Mouse (Mus musculus) cortical plate, adult 2 months (tissue): ENCODE data around the gene Col23a1. TPM values are rescaled to one million over a fixed set of nuclear protein-coding genes. Genes with fewer than 3 reads are reported as not detected.

Experiments used
- H3K27ac ChIP-seq: fragments of 200-500 bp; 2 replicates; pipeline ENCODE4 v1.5.1; 2012; ENCODE audit warnings: low read length, control low read depth, inconsistent platforms; ENCODE audit not compliant: insufficient read depth
- H3K4me1 ChIP-seq: fragments of 200-500 bp; 2 replicates; pipeline ENCODE4 v1.6.1; 2011; ENCODE audit warnings: low read length; ENCODE audit not compliant: control insufficient read depth, insufficient read depth
- H3K4me3 ChIP-seq: fragments of 200-500 bp; 2 replicates; pipeline ENCODE4 v1.5.1; 2011; ENCODE audit warnings: mild to moderate bottlenecking, low read length, control low read depth; ENCODE audit not compliant: insufficient read depth
- CTCF ChIP-seq: fragments of 200-500 bp; IDR thresholded peaks from 2 replicates; pipeline ENCODE4 v1.5.1; 2011; ENCODE audit warnings: mild to moderate bottlenecking, control low read depth, low read length; ENCODE audit not compliant: insufficient read depth; ENCODE audit errors: extremely low read depth
- POLR2A ChIP-seq: fragments of 200-500 bp; IDR thresholded peaks from 2 replicates; pipeline ENCODE4 v1.6.1; 2011; ENCODE audit warnings: mild to moderate bottlenecking, low read length, control low read depth; ENCODE audit not compliant: insufficient read depth; ENCODE audit errors: extremely low read depth
- polyA plus RNA-seq: library from polyadenylated mRNA; depleted of rRNA; stranded (reverse); fragments of >200 nt; gene quantifications from 2 replicates; pipeline ENCODE4 v1.2.3, GENCODE M21; 2012

The Col23a1 gene
- polyA plus RNA-seq, 1 experiment: 7.3 TPM

DNA sequence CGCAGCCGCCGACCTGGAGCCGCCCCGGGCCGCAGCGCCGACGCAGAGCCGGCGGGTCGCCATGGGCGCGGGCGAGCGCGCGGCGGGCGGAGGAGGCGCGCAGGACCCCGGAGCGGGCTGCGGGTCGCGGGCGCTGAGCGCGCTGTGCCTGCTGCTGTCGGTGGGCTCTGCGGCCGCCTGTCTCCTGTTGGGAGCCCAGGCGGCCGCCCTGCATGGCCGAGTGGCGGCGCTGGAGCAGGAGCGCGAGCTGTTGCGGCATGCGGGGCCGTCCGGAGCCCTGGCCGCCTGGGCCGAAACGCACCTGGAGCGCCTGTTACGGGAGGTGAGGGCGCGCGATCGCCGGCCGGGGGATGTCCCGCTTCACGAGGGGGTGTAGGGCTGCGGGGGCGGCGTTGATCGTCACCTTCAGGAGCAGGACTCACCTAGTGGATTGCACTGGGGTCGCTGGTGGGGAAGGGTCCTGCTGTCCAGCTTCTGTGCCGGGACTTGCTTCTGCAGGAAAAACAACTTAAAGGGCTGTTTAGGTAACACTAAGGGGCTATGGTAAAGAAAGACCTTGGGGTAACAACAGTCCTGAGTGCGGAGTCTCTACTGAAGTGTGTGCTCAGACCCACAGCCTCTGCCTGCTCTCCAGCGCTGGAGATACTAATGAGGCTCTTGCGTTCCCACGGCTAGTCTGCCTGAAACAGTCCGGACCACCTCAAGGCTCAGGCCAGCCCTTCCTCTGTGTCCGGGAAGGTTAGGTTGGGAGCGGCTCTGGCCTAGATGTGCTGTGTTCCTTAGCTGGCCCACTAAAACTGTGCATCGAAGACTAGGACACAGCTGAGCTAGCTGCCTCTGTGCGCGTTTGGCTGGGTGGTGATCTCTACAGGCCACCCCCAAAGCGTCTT is 591 bp downstream of the Col23a1 start:
- no peak overlapping the region for H3K27ac ChIP-seq
- H3K4me1 ChIP-seq: peaks cover 2% of the 10 kb centered on the region; the same call in 1 of the 2 replicates
- H3K4me3 ChIP-seq: peak overlapping the region; percentile 3; the same call in 1 of the 2 replicates
- no peak for TF ChIP-seq CTCF
- TF ChIP-seq POLR2A: no peak

DNA sequence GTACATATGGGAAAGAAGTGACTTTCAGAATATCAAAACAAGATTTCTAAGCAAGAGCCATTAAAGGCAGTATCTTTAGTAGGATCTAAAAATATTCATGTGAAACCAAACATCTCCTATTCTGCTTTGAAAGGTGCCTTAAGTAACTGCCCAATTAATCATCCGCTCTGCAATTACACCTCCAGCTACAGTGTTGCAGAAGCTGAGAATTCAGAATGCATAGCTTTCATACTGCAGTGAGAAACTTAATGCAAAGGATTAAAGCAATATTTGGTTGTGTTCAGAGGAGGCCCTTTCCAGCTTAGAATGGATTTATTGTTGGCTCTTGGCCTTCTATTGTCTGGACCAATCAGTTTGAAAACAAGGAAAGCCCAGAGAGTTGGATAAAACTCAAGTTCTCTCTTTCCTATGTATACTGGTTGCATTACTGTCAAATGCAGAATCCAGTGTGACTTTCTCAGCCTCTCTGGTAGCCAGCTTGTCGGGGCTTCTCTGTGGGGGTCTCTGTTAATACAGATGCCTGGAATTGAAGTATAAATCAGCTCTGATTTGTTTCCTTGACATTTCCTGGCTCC is 4.3 kb downstream of the Col23a1 start:
- H3K4me3 ChIP-seq: no peak overlapping the region
- peaks cover 2% of the 10 kb centered on the region; the same call in 1 of the 2 replicates for H3K4me1 ChIP-seq
- TF ChIP-seq POLR2A (no peak), CTCF (no peak)

DNA sequence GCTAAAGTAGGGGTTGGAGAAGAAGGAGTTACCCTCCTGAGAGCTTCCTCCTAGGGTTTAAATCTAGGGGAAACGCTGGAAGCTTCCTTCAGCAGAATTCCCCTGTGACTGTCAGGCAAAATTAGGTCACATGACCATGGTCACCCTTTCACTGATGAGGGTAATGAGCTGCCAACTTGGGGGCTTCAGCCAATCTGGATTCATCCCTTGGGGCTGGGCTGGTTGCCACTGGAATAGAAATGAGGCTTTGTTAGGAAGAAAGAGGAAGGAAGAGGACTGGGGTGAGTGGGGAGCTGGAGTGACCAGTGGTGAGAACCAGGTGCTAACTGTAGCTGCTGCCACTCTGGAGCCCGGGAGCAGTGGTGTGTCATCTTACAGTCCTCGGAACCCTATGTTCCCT is 6.0 kb downstream of the Col23a1 start:
- no peak for TF ChIP-seq POLR2A
- no peak for TF ChIP-seq CTCF
- Histone ChIP-seq H3K4me3 (no peak overlapping the region), H3K4me1 (peaks cover 2% of the 10 kb centered on the region; the same call in 1 of the 2 replicates), H3K27ac (no peak overlapping the region)

More for the DNA sequence above, 4.3 kb downstream of the Col23a1 start:
- no peak overlapping the region for H3K27ac ChIP-seq

DNA sequence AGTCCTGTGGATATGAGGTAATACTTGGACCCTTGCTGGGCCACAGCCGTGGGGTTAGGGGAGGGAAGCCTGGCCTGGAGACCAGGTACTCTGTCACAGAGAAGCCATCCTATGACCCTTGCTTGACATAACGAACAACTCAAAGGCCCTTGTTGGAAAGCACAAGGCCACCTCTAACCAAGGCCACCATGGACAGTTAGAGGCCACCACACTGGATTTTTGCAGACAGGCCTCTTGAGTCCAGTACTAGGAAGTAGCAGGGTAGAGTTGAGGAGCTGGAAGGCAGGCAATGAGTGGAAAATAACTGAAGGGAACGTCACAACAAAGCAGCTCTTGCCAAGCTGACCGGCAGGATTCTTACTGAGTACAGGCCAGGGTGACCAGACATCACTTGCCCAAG is 9.0 kb downstream of the Col23a1 start:
- TF ChIP-seq CTCF (no peak), POLR2A (no peak)
- Histone ChIP-seq H3K4me1 (peaks cover 2% of the 10 kb centered on the region; the same call in 1 of the 2 replicates), H3K4me3 (no peak overlapping the region), H3K27ac (no peak overlapping the region)

DNA sequence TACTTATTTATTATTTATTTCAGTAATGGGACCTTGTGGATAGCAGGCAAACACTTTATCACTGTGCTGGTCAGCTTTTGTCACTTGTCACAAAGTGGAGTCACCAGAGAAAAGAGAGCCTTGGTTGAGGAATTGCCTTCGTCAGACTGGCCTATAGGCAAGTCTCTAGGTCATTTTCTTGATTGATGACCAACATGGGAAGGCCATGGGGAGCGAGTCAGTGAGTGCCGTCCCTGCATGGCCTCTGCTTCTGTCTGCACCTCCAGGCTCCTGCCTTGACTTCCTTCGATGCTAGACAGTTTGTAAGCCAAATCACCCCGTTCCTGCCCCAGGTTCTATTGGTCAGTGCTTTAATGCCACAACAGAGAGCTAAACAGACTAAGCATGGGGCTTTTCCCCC is 12.7 kb downstream of the Col23a1 start:
- TF ChIP-seq POLR2A (no peak), CTCF (no peak)
- H3K4me1 ChIP-seq: peaks cover 2% of the 10 kb centered on the region; the same call in 1 of the 2 replicates
- H3K4me3 ChIP-seq: no peak overlapping the region
- H3K27ac ChIP-seq: no peak overlapping the region

DNA sequence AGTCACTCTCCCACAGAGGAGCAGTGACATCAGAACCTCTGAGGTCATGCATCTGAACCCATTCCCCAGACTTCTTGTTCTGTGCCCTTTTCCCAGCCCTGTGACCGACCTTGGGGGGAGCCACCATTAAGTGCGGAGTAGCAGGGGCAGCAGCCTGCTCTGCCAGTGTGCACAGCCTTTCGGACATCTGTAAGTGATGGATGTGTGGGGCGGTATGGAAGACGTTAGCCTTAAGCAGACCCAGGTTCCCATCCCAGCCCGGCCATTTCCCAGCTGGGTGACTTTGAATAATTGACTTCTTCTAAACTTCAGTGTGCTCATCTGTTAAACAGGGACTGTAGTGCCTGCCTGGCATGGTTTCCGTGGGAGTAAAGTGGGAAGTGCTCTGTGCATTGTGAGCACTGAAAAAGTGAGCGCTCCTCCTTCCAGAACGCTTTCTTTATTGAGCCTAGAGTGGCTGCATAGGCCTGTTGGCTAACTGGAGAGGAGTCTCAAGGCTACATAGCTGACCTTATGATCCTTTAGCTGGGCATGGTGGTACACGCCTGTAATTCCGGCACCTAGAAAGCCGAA is 14.3 kb downstream of the Col23a1 start:
- Histone ChIP-seq H3K4me3 (no peak overlapping the region), H3K27ac (no peak overlapping the region), H3K4me1 (peaks cover 2% of the 10 kb centered on the region; the same call in 1 of the 2 replicates)
- TF ChIP-seq POLR2A: no peak
- no peak for TF ChIP-seq CTCF

DNA sequence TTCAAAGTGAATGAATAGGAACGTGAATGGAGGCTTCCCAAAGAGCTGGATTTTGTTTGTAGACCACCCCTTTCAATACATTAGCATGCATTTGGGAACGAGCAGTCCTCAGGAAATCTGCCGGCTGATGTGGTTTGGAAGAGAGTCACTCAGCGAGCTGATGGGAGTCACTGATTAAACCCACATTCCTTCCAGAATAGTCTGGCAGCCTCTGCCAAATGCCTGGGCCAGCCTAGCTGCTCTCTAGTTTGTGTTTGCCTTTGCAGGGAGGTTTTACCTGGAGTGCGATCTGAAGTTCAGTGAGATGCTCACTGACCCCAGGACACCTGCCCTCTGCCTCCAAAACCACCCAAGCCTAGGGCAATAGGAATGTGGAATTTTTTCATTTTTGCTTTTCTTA is 18.6 kb downstream of the Col23a1 start:
- no peak for TF ChIP-seq POLR2A
- TF ChIP-seq CTCF: no peak
- H3K27ac ChIP-seq: no peak overlapping the region
- H3K4me1 ChIP-seq: peaks cover 2% of the 10 kb centered on the region; the same call in 1 of the 2 replicates
- no peak overlapping the region for H3K4me3 ChIP-seq

DNA sequence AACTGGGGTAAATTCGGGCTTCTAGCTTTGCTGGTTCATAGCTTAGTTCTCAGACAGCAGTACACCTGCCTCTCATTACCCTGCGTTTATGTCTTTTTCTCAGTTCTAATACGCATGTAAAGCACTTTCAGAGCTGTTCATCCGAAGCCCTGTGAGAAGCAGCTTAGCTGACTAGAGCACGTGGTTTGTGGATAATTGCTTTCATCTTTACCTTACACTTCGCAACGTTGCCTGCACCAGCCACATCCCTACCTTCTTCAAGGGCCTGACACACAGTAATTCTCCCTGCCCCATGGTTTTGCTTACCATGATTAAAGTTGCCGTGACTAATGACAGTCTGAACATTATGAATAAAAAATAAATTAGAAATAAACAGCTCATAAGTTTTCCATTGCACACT is 22.1 kb downstream of the Col23a1 start:
- TF ChIP-seq CTCF: no peak
- TF ChIP-seq POLR2A: no peak
- no peak overlapping the region for H3K27ac ChIP-seq
- no peaks in the 10 kb centered on the region for H3K4me1 ChIP-seq
- H3K4me3 ChIP-seq: no peak overlapping the region

DNA sequence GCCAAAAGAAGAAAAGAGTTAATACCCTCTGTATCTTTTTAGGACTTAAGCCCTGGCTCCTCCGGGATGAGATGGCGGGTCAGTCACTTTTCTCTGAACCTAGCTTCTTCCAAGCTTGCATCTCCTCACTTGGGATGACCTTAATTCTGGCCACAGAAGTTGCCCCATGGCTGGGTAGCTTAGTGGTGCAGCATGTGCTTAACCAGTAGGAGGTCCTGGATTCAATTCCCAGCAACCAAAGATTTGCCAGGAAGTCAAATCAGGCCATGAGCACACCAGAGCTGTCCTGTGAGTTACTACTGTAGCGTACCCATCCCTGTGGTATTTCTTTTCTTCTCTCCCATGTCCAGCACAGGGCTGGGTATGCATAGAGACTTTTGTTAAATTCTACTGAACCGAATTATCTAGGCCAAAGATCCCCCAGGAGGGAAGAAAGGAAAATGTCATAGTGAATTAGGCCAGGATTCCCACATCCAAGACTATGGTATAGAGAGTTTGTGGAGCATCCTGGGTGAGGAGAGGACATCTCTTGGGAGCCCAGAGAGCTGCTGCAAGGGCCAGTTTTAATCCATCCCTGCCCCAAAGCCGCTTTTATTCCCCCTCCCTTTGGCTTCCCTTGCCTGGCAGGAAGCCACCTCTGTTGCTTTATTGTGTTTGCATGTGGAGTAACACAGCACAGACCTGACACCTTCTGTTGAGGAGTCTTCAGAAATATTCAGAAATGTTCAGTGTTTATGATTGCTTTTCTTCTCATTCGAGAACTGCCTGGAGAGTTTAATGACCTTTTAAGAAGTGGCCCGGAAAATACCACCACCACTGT is 26.5 kb downstream of the Col23a1 start:
- Histone ChIP-seq H3K27ac (no peak overlapping the region), H3K4me1 (no peaks in the 10 kb centered on the region), H3K4me3 (no peak overlapping the region)
- no peak for TF ChIP-seq CTCF
- TF ChIP-seq POLR2A: no peak
